Mouse (Mus musculus) CD4-positive, CD25-positive, alpha-beta regulatory T cell, adult 2 months (primary cell): ENCODE data around the gene Lgr6.

Source experiments
- DNase-seq: peaks from one replicate; pipeline ENCODE4 v3.0.0-alpha.2; 2012; ENCODE audit warnings: low read depth, low spot score

The Lgr6 gene

DNA sequence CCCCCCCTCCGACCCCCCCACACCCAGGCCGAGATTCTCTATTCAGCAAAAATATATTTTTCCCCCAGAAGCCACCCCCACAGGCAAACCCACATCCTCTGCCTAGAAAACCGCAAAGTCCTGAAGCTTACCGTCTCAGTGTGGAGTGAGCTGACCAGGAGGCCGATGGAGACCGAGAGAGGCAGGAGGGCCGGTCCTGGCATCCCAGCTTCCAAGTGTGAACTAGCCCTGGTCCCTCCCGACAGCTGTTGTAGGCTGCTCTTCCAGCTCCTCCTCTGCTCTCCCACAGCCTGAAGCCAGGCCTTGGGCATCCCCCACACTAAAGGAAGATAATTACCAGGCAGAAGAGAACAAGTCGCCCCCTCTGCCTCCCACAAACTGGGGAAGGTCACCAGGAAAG, 23.9 kb upstream of the Lgr6 start:
- DNase-seq: peak; percentile 54

DNA sequence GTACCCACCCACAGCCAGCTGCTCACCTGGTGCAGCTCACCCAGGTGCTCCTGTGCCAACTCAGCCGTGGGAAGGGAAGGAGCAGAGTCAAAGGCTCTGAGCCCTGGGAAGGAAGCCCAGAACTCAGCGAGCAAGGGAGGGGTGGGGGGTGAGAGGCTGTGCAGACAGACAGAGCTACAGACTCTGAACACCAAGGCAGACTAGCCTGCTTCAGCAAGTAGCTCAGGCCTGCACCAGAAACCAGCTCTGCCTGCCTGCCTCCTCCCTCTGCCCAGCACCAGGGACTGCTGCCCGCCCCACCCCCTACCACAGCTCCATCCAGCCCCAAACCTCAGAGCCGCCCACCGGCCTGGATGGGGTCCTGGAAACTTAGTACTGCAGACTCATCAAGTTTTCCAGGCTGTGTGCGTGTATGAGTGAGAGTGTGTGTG, 22.9 kb upstream of the Lgr6 start:
- DNase-seq: peak; percentile 66

DNA sequence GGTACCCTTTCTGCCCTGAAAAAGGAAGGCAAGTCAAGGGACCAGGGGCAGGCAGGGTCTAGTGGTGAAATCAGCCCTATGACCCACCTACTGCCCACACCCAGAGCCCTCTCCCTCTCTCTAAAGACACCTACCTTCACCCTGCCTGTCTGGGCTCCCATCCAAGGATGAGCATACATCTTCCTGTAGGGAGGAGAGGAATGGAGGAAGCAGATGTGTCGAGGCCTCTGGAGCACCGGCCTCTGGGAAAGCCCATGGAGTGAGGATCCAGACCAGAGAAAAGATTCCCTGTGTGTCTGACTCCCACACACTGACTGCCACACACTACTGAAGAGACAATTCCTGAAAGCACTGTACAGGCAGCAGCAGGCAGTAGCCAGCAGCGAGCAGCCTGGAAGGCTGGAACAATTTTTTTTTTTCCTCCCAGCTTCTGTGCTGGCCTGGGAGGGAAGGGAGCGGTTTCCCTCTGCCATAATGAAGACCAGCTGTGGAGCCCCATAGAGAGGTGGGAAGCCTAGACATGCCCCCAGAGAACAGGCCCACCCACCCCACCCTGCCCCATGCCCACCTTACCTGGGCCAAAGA, 21.5 kb upstream of the Lgr6 start:
- no peak for DNase-seq

DNA sequence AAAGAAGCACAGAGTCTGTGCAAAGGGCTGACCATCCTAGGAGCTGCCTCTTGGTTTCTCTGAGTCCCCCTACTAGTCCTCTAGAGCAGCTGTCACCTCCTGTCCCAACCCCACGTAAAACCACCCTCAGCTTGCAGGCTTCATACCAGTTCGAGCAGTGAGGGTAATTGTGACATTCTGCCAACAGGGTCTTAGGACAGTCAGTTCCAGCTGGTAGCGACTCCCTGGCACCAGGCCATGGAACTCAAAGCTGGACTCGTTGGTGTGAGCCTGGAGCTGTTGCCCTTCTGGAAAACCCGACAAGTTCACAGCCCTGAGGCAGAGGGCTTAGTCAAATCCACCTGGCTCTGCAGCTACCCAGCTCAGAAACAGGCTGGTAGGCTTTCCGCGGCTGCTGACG, 20.9 kb upstream of the Lgr6 start:
- no peak for DNase-seq

DNA sequence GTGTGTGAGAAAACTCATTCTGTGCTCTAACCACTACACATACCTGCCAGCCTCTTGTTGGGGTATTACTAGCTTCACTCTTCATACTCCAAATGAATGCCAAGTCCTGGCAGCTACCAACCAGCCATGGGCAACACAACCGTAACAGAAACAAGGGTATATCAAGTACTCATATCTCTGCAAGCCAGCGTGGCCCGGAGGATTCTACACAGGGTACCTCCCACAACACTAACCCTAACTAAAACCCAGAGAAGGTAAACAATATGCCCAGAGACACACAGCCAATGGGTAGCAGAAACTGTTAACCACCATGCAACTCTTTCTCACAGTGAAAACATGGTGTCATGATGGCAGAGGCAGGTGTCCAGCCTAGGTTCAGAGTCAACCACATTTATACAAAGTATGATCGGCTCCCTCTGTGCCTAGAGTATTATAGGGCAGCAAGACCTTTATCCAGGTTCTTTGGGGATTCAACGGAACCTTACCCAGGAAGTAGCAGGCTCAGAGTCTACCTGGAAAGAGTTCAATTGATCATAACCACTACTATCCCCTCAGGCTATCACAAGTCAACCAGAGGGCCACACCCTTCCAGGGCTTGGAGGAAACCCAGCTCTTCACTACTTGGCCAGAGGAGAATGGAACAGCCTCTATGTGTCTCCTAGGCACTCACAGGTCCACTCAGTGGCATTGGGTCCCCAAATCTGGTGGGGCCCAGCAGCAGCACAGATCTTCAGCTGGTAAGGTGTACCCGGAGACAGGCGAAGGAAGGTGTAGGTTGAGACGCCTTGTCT, 19.7 kb upstream of the Lgr6 start:
- DNase-seq: no peak

DNA sequence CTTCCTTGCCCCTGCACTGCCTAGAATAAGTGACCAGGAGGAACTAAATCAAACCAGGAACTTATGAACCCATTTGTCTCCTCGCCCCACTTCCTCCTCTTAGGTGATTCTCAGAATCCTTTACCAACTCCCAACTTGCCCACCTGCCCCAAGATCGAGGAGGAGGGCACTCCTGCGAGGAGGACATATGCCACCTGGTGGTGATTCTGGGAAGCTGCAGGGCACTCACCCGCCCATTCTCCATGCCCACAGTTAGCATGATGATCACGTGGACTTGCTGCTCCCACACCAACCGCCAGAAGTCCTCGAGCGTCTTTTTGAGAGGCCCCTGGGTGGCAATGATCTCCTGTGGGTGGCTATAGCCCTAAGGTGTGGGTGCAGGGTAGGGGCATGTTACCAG, 7.6 kb upstream of the Lgr6 start:
- DNase-seq: peak; percentile 88

DNA sequence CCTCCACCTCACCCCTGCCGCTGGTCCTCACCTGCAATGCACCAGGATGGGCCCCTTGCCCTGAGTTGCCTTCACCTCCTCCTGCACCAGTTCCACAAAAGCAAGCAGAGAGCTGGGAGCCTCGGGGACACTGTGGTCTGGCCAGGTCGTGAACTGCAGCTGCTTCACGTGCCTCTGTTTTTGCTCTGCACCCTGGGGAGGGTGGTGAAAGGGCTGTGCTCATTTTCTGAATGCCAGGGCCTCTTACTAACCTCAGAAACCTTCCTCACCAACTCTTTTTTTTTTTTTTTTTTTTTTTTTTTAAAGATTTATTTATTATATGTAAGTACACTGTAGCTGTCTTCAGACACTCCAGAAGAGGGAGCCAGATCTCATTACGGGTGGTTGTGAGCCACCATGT, 6.2 kb upstream of the Lgr6 start:
- DNase-seq: peak; percentile 49

DNA sequence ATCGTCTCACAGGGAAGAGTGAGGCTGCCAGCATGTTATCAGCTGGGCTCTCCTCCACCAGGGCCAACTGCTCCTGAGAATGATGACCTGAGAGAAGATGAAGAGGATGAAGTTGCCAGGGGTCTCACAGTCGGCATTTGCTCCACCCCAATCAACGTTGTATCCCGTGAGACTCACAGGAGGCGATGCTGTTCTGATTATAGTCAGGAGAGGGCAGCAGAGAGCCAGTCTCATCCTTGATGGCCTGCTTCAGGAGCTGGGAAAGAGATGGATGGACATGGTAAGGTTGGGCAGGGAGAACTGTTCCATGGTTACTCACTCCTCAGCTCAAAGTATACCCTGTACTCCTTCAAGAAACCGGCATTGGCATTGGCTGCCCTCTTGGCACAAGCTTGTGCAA, 5.0 kb upstream of the Lgr6 start:
- DNase-seq: peak; percentile 80

DNA sequence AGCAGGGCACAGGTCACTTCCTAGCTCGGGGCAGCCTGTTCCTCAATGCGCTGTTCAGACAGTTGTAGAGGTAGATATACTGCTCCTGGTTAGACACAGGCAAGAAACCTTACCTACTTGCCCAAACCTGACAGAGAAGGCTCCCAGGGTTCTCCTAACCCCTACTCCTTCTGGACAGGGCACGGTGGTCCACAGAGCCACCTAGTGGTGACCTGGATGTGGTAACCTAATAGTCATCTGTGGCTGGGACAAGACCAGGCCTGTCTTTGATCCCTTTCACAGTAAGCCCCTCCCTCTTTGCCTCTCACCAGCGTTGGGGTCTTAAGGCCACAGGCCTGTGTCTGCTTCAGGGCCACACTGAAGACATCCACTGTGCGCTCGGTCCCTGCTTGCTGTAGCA, 3.5 kb upstream of the Lgr6 start:
- peak; percentile 57 for DNase-seq

DNA sequence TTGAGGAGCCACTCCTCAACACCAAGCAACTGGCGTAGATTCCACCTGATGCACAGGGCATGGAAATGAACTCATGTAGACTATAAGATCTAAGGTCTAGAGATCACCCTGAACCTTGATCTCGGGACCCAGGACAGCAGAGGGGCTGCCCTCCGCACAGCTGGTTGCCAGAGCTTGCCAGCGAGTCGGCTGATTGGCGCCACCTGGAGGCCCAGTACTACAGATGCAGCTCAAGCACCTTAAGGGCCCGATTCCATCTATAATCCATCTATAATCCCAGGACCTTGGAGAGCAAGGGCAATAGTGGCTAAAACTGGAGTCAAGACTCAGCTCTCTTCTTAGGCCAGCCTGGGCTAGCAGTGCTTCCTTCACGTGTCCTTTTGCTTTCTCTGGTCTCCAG, 875 bp upstream of the Lgr6 start:
- DNase-seq: peak; percentile 90

DNA sequence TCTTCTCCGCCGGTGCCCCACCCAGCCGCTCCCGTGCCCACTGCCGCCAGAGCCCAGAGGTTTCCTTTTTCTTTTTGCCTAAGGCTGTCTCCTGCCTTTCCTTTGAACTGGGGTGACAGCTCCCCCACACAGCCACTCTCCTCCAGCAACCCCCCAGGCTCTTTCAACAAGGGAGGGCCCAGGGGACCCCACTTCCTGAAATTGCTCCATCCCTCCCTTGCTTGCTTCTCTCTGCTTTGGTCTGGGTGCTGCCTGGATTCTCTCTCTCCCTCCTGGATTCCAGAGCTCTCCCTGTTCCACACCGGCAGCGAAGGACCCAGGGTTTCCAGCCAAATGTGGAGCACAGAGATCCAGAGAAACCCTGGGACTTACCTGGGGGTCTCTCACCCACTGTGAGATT, 4.7 kb downstream of the Lgr6 start:
- DNase-seq: no peak

DNA sequence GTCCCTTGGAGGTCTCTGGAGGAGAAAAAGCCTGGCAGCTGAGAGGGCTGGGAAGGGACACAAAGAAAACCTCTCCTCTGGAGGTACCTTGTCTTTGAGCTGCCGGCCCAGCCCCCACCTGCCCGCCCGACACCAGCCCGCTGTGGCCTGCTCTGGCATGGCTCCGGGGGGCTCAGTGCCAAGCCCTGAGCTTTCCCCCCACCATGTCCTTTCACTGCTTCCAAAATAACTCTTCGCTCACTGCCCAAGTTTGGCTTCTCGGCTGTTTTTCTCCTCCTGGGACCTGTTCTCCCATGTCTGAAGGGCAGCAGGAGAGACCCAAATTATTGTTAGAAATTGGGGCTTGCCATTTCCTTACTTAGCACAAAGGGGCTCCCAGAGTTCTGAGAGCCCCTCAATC, 6.6 kb downstream of the Lgr6 start:
- no peak for DNase-seq

DNA sequence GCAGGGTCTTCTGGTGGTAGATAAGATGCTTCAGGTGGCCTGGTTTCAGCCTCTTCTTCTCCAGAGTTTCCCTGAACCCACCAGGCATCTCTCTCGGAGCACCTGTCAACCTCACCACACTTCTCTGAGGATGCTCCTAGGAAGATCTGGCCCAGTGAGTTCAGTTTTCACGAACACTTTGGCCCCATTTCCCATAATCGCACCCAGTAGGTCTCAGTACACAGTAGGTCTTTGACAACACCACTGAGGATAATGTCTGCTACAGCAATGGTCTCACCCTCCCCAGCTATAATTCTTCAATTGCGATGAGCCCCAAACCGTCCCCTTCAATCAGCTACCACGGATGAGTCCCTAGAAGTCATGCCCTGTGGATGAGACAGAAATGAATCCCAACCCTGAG, 7.6 kb downstream of the Lgr6 start:
- no peak for DNase-seq

DNA sequence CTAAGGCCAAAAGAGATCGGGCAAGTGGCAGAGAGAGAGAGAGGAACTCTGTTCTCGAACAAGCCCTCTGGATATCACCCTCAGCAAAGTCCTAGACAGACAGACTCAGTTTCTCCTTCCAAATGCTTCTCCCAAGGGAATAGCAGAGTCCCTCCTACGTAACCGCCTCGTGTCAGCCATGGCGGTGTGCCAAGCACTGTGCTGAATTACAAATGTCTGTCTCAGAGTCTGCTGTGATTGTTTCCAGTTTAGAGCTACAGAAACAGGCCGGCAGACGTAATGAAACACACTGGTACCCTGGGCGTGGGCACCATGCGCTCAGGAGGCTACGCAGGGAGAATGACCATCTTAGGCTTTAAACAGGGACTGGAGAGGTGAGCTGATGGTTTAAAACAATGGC, 8.8 kb downstream of the Lgr6 start:
- no peak for DNase-seq

DNA sequence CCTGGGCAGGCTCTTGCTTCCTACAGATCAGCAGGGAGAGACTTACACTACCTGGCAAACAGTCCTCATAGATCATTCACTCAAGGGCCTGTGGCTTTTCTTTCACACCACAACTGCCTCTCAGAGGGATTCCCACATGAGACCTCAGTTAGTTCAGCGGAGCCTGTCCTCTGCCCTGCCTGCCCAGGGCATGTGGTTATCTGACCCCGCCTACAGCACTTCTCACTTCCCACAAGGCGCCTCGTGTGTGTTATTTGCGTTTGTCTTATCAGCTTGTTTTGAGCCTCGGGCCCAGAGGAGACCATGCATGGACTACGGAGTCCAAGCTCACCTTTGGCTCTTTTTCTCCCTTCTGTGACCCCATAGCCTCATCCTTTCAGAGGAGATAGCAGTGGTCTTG, 9.9 kb downstream of the Lgr6 start:
- DNase-seq: no peak

DNA sequence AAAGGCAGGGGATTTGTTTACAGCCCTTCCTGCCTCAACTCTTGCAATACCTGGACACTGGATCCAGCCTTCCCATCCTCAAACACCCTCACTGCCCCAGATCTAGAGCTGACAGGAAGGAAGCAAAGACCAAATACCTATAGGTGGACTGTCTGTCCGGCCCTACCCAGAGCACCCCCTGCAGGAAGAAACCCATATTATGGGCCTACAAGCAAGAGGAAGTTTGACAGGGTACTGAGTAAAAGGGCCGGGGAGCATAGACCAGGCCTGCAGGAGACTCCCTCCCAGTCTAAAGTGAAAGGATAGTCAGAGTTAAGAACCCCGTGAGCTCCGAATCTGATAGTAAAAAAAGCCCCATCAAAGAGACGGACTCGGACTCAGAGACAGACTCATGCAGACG, 10.4 kb downstream of the Lgr6 start:
- no peak for DNase-seq

DNA sequence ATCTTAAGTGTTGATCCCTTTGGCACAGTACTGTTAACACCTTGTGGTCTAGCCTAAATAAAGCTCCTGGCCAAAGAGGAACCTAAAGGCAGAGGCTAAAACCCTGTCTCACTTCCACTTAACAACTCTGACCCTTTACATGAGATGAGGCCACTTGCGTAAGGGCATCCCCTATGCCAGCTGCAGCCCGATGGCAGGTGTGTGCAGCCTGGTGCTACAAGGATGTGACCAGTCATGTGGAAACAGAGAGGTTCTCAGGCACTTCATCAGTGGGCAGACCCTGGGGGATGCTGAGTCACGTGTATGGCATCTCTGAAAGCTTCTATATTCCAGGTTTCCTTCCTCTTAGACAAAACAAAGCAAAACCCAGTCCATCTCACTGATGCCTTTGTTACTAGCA, 14.2 kb downstream of the Lgr6 start:
- no peak for DNase-seq

DNA sequence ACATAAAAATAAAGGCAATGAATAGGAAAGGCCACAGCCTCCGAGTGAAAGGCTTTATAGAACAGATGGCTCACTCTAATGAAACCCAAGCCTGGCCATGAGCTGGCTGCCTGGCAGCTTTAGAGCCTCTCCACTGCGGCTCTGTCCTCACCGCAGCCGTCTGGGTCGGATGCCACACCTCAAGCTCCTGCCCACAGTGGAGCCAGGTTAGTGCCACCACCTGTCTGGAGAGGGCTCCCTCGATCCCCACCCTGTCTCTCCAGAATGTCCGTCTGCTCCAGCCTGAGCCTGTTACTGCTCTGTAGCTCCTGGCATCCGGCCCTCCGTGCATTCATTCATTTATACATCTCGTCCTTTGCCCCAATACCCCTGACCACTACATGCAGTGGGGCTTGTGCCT, 15.4 kb downstream of the Lgr6 start:
- no peak for DNase-seq

DNA sequence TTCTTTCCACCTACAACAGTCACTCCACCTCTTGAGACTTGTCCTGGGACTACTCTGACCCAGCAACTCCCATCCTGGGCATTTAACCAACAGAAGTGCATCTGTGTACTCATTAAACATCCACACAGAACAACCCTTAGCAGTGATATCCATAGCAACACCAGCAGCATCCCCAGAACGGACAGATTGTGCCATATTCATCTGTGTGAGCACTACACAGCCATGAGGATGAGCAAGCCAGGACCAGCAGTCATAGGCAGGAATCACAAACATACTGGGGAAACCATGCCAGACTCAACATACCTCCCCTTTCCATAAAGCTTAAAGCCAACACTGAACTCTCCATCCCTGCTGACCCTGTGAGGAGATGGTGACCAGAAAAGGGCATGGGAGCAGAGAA, 17.7 kb downstream of the Lgr6 start:
- no peak for DNase-seq

DNA sequence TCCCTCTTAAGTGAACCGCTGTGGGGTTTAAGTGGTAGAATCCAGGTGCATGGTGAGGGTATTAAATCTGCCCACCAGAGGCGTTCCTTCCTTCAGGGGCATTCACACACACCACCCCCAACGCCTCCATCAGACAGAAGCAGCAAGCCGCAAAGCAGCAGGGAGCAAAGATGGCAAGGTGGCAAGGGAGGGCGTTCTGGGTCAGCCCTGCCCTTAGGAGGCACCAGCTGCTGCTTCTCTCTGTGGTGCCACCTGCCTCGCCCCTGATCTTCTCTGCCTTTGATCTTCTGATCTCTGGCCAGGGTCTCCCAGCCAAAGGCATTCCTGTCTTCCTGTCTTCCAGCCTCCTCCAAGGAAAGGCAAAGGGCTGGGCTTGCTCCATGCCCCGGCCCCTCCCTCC, 19.1 kb downstream of the Lgr6 start:
- DNase-seq: no peak

DNA sequence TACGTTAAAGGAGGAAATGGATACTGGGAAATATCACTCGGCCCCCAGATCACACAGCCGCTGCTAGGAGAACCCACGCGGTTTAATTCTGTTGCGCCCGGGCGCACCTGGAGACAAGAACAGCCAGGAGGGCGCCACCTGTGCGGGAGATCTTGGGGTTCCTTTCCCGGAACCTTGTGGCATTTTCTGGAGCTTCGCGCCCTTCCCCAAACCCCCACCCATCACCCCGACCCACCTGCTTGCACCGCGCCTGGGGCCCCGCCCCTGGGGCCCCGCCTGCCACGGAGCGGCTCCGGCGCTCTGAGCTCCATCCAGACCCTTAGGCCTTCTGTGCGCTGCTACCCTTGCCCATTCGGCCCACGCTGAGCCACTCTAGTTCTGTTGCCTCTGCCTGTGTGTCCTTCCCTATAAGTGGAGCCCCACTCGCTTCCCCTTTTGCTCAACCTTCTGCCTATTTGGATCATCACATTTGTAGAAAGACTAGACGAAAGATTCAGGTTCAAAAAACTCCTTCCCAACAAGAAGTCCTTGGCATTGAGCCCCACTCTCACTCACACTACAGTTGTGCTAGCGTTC, 19.7 kb downstream of the Lgr6 start:
- DNase-seq: no peak

DNA sequence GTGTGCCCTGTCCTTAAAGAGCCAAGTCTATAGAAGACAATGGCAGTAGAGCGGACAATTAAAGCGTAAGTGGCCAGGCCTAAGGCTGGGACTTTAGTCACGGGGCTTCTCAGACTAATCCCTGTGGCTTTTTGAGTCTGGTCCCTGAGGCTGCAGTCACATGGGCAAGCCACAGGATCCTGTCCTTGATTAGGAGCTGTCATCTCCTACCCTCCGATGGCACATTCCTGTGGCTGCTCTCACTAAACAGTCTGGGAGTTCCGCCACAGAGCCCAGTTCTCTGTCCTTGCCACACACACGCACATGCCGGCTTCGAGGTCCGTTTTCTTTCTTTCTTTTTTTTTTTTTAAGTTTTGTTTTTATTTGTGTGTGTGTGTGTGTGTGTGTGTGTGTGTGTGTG, 21.6 kb downstream of the Lgr6 start:
- DNase-seq: no peak

DNA sequence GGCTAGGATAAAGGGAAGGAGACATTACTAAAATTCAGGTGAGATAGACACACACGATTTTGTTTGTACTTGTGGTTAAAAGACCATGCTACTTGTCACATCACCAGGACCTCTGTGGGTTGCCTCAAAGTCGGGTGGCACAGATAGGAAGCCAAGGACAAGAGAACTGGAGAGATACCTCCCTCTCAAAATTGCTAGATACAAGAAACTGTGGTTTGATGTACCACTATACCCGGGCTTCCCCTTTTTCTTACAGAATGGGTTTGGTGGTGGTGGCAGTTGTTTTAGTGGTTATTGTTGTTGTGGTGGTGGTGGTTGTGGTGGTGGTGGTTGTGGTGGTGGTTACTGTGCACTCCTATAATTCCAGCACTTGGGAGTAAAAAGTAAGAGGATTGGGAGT, 22.8 kb downstream of the Lgr6 start:
- no peak for DNase-seq
